Mouse (Mus musculus) testis, adult 2 months (tissue): ENCODE data around the gene Efcab12.
"Not testable (repeated sequence)": the region's sequence is repeated elsewhere in the genome, so short reads cannot be mapped to it uniquely, and the experiment has no call there.

Experiments used
- CTCF ChIP-seq: fragments of 200-500 bp; IDR thresholded peaks from 2 replicates; pipeline ENCODE4 v1.5.1; 2012; ENCODE audit warnings: low read depth, mild to moderate bottlenecking, inconsistent platforms, low read length, moderate library complexity; ENCODE audit not compliant: control insufficient read depth, insufficient read depth, insufficient replicate concordance
- POLR2A ChIP-seq: fragments of 200-500 bp; IDR thresholded peaks from 2 replicates; pipeline ENCODE4 v1.6.1; 2012; ENCODE audit warnings: low read depth, mild to moderate bottlenecking, inconsistent platforms, low read length, moderate library complexity; ENCODE audit not compliant: control insufficient read depth

- not testable (repeated sequence) for TF ChIP-seq CTCF, POLR2A
Measured at GRCm38 (mm10) chr6:115871318-115871717, 33.1 kb upstream of the Efcab12 start.
